Mouse (Mus musculus) heart, embryonic 10.5 days (tissue): ENCODE data around the gene Tmprss7. TPM values are rescaled to one million over a fixed set of nuclear protein-coding genes. Genes with fewer than 3 reads are reported as not detected.

Source experiments
- DNase-seq: peaks from one replicate; pipeline ENCODE4 v3.0.0-alpha.2; 2017; ENCODE audit warnings: low spot score
- H3K27ac ChIP-seq: fragments of 300-500 bp; sonication (generic); 2 replicates; pipeline ENCODE4 v1.5.1; 2016; ENCODE audit warnings: mild to moderate bottlenecking
- H3K27me3 ChIP-seq: fragments of 300-500 bp; sonication (generic); 2 replicates; pipeline ENCODE4 v1.6.1; 2016; ENCODE audit warnings: mild to moderate bottlenecking; ENCODE audit not compliant: poor library complexity, insufficient read depth, severe bottlenecking
- H3K36me3 ChIP-seq: fragments of 300-500 bp; sonication (generic); 2 replicates; pipeline ENCODE4 v1.6.1; 2016; ENCODE audit warnings: mild to moderate bottlenecking, moderate library complexity
- H3K4me1 ChIP-seq: fragments of 300-500 bp; sonication (generic); 2 replicates; pipeline ENCODE4 v1.6.1; 2016; ENCODE audit warnings: mild to moderate bottlenecking
- H3K4me3 ChIP-seq: fragments of 300-500 bp; sonication (generic); 2 replicates; pipeline ENCODE4 v1.5.1; 2016; ENCODE audit warnings: mild to moderate bottlenecking, moderate library complexity
- H3K9me3 ChIP-seq: fragments of 300-500 bp; sonication (generic); 2 replicates; pipeline ENCODE4 v1.6.1; 2016; ENCODE audit warnings: mild to moderate bottlenecking, moderate library complexity
- WGBS: fragments of 180-500 bp; shearing (Covaris S2); methylation state at CpG from one replicate; pipeline ENCODE4 v1.1.7; 2016; 5-methylcytosine and 5-hydroxymethylcytosine counted together
- polyA plus RNA-seq: library from polyadenylated mRNA; unstranded; fragments of >200 nt; fragmentation: Nextera tagmentation; extraction: Ambion mirVana; gene quantifications from 2 replicates; pipeline ENCODE4 v1.2.1, GENCODE M21; 2016

Tmprss7 gene
- polyA plus RNA-seq, 1 experiment from 2014 or later, result not detected

GRCm38 (mm10) chr16:45713878-45714277 lies 20.4 kb upstream of the Tmprss7 start:
- no peaks in the 10 kb centered on the region for H3K27me3 ChIP-seq
- H3K4me1 ChIP-seq, result no peaks in the 10 kb centered on the region
- peaks cover 18% of the 10 kb centered on the region for H3K36me3 ChIP-seq
- 78% methylated on average over 1 of the region's 1 CpGs for WGBS
- H3K4me3 ChIP-seq, result no peak overlapping the region
- no peaks in the 10 kb centered on the region for H3K9me3 ChIP-seq
- no peak overlapping the region for H3K27ac ChIP-seq
- no peak for DNase-seq

DNA sequence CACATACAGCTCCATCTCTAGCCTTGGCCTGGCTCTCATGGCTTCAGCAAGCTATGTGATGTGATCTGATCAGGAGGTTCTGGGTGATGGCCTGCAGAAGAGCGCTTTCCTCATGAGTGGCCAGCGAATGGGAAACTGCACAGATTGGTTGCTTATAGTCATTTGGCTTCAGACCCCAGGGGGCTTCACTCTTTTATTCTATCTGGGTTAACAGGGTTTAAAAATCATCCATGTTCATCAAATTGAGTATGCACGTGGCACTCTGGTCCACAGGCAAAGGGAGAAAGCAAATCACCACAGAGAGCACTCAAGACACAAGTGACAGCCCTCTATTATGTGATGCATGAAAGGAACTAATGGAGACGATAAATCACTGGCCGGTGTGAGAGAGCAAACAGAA lies 19.8 kb upstream of the Tmprss7 start:
- 92% methylated on average over 5 of the region's 5 CpGs for WGBS
- H3K9me3 ChIP-seq, result no peaks in the 10 kb centered on the region
- H3K4me3 ChIP-seq, result no peak overlapping the region
- no peaks in the 10 kb centered on the region for H3K27me3 ChIP-seq
- no peak for DNase-seq
- peaks cover 12% of the 10 kb centered on the region for H3K36me3 ChIP-seq
- no peak overlapping the region for H3K27ac ChIP-seq
- no peaks in the 10 kb centered on the region for H3K4me1 ChIP-seq

DNA sequence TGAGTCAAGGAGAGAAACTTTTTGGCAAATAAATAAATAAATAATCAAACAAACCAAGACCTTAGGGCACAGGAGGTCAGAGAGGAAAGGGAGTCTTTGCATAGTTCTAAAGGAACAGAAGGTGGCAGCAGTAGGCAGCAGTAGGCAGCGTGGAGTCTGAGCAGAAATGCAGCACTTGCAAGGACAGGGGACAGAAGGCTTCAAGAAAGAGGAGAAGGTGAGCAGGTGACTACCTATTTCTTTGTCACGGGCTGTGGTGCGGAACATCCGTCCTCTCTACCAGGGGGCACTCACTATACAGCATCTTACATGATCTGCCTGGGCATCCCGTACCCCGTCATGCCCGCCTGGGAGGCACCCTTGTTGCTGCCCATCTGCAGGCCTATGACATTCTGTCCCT lies 17.8 kb upstream of the Tmprss7 start:
- Histone ChIP-seq H3K36me3 (peaks cover 4% of the 10 kb centered on the region; the same call in 1 of the 2 replicates), H3K4me1 (no peaks in the 10 kb centered on the region), H3K27me3 (no peaks in the 10 kb centered on the region), H3K4me3 (no peak overlapping the region), H3K9me3 (no peaks in the 10 kb centered on the region), H3K27ac (no peak overlapping the region)
- 67% methylated on average over 7 of the region's 7 CpGs for WGBS
- no peak for DNase-seq

DNA sequence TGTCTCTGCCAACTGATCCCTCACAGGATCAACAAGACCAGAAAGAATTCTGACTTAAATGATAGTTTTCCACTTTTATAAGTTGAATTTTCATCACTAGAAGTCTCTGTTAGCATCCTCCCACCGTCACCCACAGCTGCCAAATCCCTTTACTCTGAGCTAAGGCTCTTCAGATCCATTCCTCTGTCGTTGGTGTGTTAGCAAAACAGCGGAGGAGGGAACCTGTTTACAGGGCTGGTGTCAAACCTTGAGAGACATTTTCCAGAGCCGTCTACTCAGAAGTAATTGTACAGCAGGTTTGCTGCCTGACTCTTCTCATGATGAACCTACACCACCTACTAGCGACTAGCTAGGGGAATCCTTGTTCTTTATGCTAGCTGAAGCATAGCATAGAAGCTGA lies 5.8 kb upstream of the Tmprss7 start:
- H3K9me3 ChIP-seq, result no peaks in the 10 kb centered on the region
- no peaks in the 10 kb centered on the region for H3K27me3 ChIP-seq
- no peaks in the 10 kb centered on the region for H3K4me1 ChIP-seq
- WGBS, result 53% methylated on average over 5 of the region's 5 CpGs
- no peak overlapping the region for H3K27ac ChIP-seq
- no peak overlapping the region for H3K4me3 ChIP-seq
- no peaks in the 10 kb centered on the region for H3K36me3 ChIP-seq
- DNase-seq, result no peak

DNA sequence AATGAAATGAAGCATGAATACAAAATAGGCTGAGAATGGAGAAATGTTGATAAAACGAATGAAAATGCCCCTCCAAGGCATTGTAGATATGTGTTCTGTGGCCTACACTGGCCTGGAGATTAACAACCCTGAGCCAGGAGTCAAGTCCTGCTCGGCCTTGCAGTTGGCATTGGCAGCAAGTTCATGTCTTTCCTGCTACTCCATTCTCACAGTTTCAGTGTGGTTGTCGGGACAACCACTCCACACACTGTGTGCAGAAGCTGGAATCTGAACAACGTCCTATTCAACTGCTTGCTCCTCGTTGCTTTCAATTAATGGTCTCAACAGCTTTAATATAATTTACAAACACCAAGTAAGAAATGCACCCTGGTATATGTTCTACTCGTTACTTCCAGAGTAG lies 4.5 kb upstream of the Tmprss7 start:
- Histone ChIP-seq H3K36me3 (no peaks in the 10 kb centered on the region), H3K4me1 (no peaks in the 10 kb centered on the region), H3K4me3 (no peak overlapping the region), H3K27ac (no peak overlapping the region), H3K9me3 (no peaks in the 10 kb centered on the region), H3K27me3 (no peaks in the 10 kb centered on the region)
- WGBS, result 83% methylated on average over 6 of the region's 6 CpGs
- no peak for DNase-seq

DNA sequence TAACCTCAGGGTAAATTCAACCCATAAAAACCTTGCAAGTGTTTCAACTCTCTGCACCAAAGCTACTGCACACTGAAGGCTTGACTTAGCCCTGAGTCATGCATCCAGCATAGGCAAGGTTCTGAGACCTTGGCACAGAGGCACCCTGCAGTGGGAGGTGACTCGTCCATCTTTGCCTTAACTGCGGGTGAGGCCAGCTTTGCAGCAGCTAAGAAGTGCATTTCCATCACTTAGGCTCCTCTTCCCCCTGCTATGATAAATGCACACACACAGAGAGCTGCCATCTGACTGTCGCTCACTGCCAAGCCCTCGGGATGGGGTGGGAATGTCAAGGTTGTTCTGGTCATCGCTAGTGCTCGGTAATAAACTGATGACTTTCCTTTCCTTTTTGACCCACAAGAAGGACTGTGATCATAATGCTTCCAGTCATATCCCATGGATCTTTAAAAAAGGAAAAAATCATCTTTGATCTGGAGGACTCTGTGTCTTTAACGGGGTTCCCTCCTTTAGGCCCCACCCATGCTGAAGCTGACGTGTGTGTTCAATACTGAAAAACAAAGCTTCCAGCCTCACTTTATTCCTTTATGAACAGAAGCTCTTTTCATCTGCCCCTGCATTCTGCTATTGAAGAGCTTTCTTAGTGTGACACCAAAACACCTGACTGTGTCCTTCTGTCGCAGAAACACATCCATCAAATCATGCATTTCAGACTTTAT lies 2.1 kb upstream of the Tmprss7 start:
- H3K36me3 ChIP-seq, result no peaks in the 10 kb centered on the region
- DNase-seq, result no peak
- H3K4me3 ChIP-seq, result no peak overlapping the region
- H3K27ac ChIP-seq, result no peak overlapping the region
- H3K27me3 ChIP-seq, result no peaks in the 10 kb centered on the region
- 78% methylated on average over 9 of the region's 9 CpGs for WGBS
- H3K9me3 ChIP-seq, result no peaks in the 10 kb centered on the region
- no peaks in the 10 kb centered on the region for H3K4me1 ChIP-seq

GRCm38 (mm10) chr16:45692851-45693250 lies 607 bp downstream of the Tmprss7 start:
- Histone ChIP-seq H3K36me3 (no peaks in the 10 kb centered on the region), H3K4me1 (no peaks in the 10 kb centered on the region), H3K27ac (no peak overlapping the region), H3K9me3 (no peaks in the 10 kb centered on the region), H3K27me3 (no peaks in the 10 kb centered on the region), H3K4me3 (no peak overlapping the region)
- DNase-seq, result no peak
- WGBS, result 75% methylated on average over 3 of the region's 3 CpGs

DNA sequence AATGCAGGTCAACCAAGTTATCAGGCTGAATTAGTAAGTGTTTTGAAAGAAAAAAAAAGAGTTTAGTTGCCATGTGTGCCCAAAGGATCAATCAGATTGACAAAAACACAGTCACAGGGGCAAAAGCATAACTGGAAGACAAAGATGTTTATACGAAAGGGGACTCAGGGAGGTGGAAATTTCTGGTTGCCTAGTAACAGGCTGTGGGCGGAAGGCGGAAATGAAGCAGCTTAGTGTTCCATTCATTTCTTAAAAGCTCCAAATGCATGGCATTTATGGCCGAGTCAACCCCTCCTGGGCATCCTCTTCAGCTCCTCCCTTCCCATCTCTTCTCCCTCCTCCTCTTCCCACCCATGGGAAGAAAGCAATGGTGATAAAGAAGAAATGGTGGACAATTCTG lies 3.3 kb downstream of the Tmprss7 start:
- Histone ChIP-seq H3K27me3 (no peaks in the 10 kb centered on the region), H3K27ac (no peak overlapping the region), H3K9me3 (no peaks in the 10 kb centered on the region), H3K4me3 (no peak overlapping the region), H3K4me1 (no peaks in the 10 kb centered on the region), H3K36me3 (no peaks in the 10 kb centered on the region)
- WGBS, result 61% methylated on average over 4 of the region's 4 CpGs
- no peak for DNase-seq

- Histone ChIP-seq H3K4me1 (no peaks in the 10 kb centered on the region), H3K27ac (no peak overlapping the region), H3K27me3 (no peaks in the 10 kb centered on the region), H3K36me3 (no peaks in the 10 kb centered on the region), H3K9me3 (no peaks in the 10 kb centered on the region), H3K4me3 (no peak overlapping the region)
- WGBS, result 83% methylated on average over 3 of the region's 3 CpGs
- no peak for DNase-seq
These were observed 6.6 kb downstream of the Tmprss7 start for GRCm38 (mm10) chr16:45686833-45687232.

DNA sequence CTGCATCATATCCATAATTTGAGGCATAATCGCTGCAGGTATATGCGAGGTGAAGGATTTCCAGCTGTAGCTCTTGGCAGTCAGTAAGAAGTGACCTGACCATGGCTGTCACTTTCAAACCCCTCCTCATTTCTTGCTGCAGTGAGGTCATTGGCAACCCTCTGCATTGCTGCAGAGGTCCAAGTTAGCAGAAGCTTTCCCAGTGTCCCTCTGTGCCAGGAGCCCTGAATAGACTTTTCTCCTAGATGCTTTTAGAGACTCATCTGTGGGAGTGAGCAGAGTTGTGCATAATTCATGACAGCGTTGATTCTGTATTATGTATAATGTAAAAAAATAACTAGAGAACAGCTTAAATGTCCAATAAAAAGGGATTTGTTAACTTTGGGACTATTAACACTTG lies 8.2 kb downstream of the Tmprss7 start:
- WGBS, result 67% methylated on average over 3 of the region's 3 CpGs

GRCm38 (mm10) chr16:45684815-45685214 lies 8.6 kb downstream of the Tmprss7 start:
- H3K27me3 ChIP-seq, result no peaks in the 10 kb centered on the region
- H3K36me3 ChIP-seq, result no peaks in the 10 kb centered on the region
- H3K4me3 ChIP-seq, result no peak overlapping the region
- 16% methylated on average over 8 of the region's 8 CpGs for WGBS
- DNase-seq, result peak; percentile 76
- no peaks in the 10 kb centered on the region for H3K4me1 ChIP-seq
- H3K27ac ChIP-seq, result no peak overlapping the region
- H3K9me3 ChIP-seq, result no peaks in the 10 kb centered on the region

More for the DNA sequence above, 8.2 kb downstream of the Tmprss7 start:
- Histone ChIP-seq H3K4me1 (no peaks in the 10 kb centered on the region), H3K36me3 (no peaks in the 10 kb centered on the region), H3K27ac (no peak overlapping the region), H3K9me3 (no peaks in the 10 kb centered on the region), H3K27me3 (no peaks in the 10 kb centered on the region), H3K4me3 (no peak overlapping the region)
- DNase-seq, result no peak

DNA sequence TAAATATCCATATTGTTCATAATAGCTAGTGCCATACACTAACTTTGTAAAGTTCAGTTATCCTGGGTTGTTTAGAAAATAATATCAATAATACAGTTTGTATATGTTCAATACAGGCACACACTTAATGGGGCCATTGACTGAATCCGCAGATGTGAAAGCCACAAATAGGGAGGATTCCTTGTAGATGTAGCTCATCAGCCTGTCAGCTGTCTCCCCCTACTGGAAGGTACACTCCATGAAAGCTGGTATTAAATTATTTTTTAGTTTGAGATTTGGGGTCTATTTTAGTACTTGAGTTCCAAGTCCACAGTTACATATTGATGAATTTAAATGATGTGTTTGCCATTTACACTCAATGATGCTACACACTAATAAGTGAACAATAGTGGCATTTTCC lies 17.0 kb downstream of the Tmprss7 start:
- Histone ChIP-seq H3K36me3 (no peaks in the 10 kb centered on the region), H3K9me3 (no peaks in the 10 kb centered on the region), H3K27ac (no peak overlapping the region), H3K4me1 (no peaks in the 10 kb centered on the region), H3K27me3 (no peaks in the 10 kb centered on the region), H3K4me3 (no peak overlapping the region)
- WGBS, result 41% methylated on average over 1 of the region's 1 CpGs
- no peak for DNase-seq

DNA sequence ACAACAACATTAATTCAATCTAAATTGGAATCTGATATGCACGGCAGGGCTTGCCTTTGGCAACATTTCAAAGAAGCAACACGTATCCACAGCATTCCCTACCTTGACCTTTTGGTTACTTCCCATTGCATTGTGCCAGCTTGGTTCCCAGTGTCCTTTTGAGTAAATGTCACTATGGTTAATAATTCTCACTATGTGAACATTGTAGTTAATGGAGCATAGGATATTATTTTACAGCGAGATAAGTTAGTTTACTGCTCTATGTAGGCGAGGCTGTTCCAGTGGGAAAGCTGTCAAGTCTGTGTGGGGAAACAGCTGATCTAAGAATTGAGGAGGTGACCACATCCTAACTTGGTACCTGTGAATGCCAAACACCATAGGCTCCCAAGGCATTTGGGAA lies 23.5 kb downstream of the Tmprss7 start:
- DNase-seq, result no peak
- H3K36me3 ChIP-seq, result no peaks in the 10 kb centered on the region
- no peak overlapping the region for H3K27ac ChIP-seq
- H3K9me3 ChIP-seq, result no peaks in the 10 kb centered on the region
- no peak overlapping the region for H3K4me3 ChIP-seq
- no peaks in the 10 kb centered on the region for H3K27me3 ChIP-seq
- WGBS, result 77% methylated on average over 4 of the region's 4 CpGs
- no peaks in the 10 kb centered on the region for H3K4me1 ChIP-seq

DNA sequence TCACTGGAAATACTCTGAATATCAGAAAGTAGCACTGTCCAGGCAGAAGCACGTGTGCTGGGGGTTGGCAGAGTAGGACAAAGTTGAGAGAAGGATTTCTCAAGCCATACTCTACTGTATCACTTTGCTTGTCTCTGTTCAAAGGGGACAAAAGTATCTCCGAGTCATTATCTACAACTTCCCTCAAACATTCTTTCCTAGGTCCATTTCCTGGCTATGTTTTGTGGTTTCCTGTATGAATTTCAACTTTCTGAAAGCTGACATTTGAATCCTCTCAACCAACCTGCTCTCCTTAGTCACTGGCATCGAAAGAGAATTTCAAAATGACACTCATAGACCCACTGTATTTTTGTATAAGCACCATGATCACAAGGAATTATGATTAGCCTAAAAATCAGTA lies 25.3 kb downstream of the Tmprss7 start:
- Histone ChIP-seq H3K4me1 (no peaks in the 10 kb centered on the region), H3K36me3 (no peaks in the 10 kb centered on the region), H3K27ac (no peak overlapping the region), H3K27me3 (no peaks in the 10 kb centered on the region), H3K4me3 (no peak overlapping the region), H3K9me3 (no peaks in the 10 kb centered on the region)
- 45% methylated on average over 3 of the region's 3 CpGs for WGBS
- DNase-seq, result no peak
